Mouse (Mus musculus) splenic B cell, adult 2 months (primary cell): ENCODE data around the gene Gm9844.
A peak's percentile ranks its signal among the peaks of the same experiment; 100 is the strongest.
"Not testable (repeated sequence)": the region's sequence is repeated elsewhere in the genome, so short reads cannot be mapped to it uniquely, and the experiment has no call there.

Experiments used
- DNase-seq: peaks from one replicate; pipeline ENCODE4 v3.0.0-alpha.2; 2011; ENCODE audit warnings: low read depth, low spot score
- H3K27me3 ChIP-seq: 2 replicates; pipeline ENCODE4 v1.6.1; 2012; ENCODE audit warnings: mild to moderate bottlenecking, low read length, moderate library complexity, mixed read lengths; ENCODE audit not compliant: control insufficient read depth, poor library complexity, insufficient read depth, severe bottlenecking
- H3K36me3 ChIP-seq: 2 replicates; pipeline ENCODE4 v1.6.1; 2012; ENCODE audit warnings: mild to moderate bottlenecking, low read length, moderate library complexity, mixed read lengths; ENCODE audit not compliant: control insufficient read depth, poor library complexity, insufficient read depth, severe bottlenecking

Gm9844 gene

GRCm38 (mm10) chr7:24884693-24885291 lies 22.8 kb downstream of the Gm9844 start:
- peaks cover 22% of the 10 kb centered on the region for H3K36me3 ChIP-seq
- DNase-seq, result no peak
- H3K27me3 ChIP-seq, result no peaks in the 10 kb centered on the region

DNA sequence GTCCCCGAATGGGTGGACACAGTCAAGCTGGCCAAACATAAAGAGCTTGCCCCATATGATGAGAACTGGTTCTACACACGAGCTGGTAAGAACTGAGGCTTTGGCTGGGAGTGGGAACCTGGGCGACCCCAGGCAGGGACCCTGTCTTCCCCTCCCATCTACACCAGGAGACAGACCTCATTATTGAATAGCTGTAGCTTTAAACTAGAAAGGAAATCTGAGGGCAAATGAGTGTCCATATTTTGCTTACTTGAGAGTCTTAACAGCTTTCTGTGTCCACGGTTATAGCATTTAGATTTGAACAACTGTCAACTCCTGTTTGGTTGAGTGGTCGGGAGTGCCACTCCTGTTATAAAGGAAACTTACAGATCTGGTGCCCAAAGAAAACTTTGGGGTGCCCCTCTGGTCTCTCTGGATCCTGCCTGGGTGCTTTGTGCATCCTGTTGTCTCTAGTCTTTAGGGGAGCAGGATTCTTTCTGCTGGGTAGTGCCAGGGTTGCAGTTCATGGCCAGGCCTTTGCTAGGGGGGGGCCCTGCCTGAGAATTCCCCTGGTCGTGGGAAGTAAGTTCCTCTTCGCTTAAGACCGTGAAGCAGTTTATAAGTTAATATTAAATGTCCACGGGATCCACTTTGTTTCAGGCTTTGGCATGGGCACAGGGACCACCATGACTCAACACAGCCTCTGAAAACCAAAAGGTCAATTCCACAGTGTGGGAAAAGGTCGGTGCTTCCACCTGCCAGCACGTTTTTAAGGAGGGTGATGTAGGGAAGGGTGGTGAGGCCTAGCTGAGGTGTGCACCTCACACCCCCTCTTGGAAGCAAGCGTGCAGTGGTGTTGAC lies 23.7 kb downstream of the Gm9844 start:
- DNase-seq, result no peak
- peaks cover 26% of the 10 kb centered on the region for H3K36me3 ChIP-seq
- no peaks in the 10 kb centered on the region for H3K27me3 ChIP-seq

DNA sequence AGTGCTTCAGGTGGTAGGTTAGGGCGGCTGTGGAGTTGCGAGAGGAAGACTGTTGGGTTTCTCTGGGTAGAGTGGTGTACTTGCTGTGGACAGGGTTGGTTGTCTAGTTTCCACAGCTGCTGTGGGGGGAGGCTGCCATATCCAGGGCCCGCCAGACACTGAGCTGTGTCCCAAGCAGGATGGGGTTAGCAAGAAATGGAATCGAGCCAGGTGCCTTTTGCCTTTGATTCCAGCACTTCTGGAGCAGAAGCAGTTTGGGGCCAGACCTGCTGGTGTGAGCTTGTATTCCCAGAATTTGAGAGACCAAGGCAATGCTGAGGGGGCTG lies 24.3 kb downstream of the Gm9844 start:
- Histone ChIP-seq H3K36me3 (peaks cover 26% of the 10 kb centered on the region), H3K27me3 (no peaks in the 10 kb centered on the region)
- DNase-seq, result no peak

DNA sequence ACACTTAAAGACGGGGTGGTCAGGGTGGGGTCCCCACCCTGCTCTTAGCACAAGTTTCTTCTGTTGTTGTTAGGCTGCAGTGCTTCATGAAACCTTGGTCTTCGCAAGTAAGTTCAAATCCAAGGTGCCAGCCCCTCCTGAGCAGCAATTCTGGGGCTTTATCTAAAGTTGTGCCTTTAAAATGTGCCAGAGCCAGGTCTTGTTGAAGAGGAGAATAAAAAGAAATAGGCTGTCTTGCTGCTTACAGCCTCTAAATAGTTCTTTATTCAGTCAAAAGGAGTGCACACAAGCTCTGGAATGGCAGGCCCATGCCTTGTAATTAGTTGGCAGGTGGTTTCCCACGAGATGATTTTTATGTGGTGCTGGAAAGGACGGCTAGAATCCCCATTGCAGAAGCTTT lies 25.1 kb downstream of the Gm9844 start:
- DNase-seq, result no peak
- Histone ChIP-seq H3K27me3 (no peaks in the 10 kb centered on the region), H3K36me3 (peaks cover 26% of the 10 kb centered on the region)

- Histone ChIP-seq H3K36me3 (peaks cover 26% of the 10 kb centered on the region), H3K27me3 (no peaks in the 10 kb centered on the region)
- no peak for DNase-seq
Measured at GRCm38 (mm10) chr7:24889431-24890220, 27.6 kb downstream of the Gm9844 start.

DNA sequence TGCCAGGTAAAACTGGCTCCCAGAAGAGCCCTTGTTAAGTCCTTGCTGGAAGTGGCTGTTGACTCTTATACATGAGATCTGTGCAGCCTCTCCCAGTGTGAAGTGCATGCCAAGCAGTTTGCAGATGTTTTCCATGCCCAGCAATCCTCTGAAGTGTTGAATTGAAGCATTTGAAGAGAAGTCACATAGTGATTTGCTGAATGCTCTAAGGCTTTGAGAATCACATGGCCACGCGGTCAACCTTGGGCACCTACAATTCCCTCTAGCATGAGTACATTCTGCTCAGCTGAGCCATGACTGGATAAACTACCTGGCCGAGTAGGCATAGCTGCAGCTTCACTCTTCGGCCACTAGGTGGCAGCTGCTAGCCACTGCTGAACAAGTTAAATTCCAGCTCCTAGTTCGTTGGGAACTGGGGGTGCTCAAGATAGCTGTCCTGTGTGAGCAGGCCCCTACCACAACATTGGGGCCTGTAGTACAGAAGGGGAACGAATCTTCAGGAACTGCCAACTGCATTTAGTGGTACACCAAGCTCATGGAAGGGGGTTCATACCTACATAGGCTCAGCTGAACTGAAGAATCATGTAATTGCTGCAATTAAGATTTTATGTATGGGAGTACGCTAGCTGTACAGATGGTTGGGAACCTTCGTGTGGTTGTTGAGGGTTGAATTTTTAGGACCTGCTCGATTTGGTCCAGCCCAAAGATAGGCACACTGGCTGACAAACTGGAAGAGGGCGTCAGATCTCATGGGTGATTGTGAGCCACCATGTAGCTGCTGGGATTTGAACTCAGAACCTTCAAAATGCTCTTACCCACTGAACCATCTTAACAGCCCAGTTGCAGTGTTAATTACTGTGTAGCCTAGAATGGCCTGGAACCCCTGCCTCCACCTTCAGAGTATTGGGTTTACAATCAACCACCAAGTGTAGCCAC lies 28.5 kb downstream of the Gm9844 start:
- Histone ChIP-seq H3K36me3 (peaks cover 26% of the 10 kb centered on the region), H3K27me3 (no peaks in the 10 kb centered on the region)
- peak; percentile 88 for DNase-seq

DNA sequence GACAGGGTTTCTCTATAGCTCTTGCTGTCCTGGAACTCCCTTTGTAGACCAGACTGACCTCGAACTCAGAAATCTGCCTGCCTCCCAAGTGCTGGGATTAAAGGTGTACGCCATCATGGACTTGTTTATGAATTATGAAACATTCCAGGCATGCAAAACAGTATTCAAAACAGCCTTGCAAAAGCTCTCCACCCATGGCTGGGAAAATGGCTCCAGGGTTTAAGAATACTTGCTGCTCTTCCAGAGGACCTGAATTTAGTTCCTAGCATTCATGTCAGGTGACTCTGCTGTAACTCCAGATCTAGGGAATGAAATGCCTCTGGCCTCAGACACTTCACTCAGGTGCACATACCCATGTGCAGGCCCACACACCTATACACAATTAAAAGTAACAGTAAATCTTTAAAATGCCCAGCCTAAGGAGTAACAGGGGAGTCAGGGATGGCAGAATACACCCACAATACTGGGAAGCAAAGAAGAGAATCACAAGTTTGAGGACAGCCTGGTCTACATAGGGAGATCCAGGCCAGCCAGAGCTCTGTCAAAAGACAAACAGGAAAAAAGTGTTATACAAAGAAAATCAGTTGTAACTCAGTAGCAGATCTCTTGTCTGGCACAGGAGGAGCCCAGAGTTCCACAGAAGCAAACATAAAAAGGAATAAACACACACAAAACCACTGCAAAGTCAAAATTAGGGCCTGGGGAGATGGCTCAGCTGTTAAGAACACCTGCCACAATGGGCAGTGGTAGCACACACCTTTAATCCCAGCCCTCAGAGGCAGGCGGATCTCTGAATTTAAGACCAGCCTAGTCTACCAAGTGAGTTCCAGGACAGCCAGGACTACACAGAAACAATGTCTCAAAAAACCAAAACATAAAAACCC lies 29.5 kb downstream of the Gm9844 start:
- DNase-seq, result no peak
- H3K36me3 ChIP-seq, result peaks cover 24% of the 10 kb centered on the region
- no peaks in the 10 kb centered on the region for H3K27me3 ChIP-seq

- no peak for DNase-seq
- Histone ChIP-seq H3K36me3 (peaks cover 21% of the 10 kb centered on the region), H3K27me3 (no peaks in the 10 kb centered on the region)
Measured at GRCm38 (mm10) chr7:24892125-24892583, 30.1 kb downstream of the Gm9844 start.

- H3K36me3 ChIP-seq, result peaks cover 17% of the 10 kb centered on the region
- not testable (repeated sequence) for H3K27me3 ChIP-seq, DNase-seq
Measured at GRCm38 (mm10) chr7:24895749-24896148, 33.7 kb downstream of the Gm9844 start.

DNA sequence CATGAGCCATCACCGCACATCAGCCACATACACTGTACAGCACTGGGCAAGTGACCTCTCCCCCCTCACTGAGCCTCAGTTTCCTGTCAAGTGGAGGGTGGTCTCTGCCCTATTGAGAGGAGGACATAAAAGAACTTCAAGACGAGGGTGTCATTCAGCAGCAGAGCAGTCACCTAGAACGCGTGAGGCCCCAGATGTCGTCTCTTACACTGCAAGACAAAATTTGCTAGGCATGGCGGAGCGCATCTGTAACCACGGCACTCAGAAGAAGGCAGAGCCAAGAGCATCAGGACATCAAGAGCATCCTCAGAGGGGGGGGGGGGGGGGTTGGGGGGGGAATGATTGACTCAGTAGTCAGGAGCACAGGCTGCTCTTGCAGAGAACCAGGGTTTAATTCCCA lies 34.3 kb downstream of the Gm9844 start:
- Histone ChIP-seq H3K36me3 (peaks cover 17% of the 10 kb centered on the region), H3K27me3 (no peaks in the 10 kb centered on the region)
- DNase-seq, result peak; percentile 70

DNA sequence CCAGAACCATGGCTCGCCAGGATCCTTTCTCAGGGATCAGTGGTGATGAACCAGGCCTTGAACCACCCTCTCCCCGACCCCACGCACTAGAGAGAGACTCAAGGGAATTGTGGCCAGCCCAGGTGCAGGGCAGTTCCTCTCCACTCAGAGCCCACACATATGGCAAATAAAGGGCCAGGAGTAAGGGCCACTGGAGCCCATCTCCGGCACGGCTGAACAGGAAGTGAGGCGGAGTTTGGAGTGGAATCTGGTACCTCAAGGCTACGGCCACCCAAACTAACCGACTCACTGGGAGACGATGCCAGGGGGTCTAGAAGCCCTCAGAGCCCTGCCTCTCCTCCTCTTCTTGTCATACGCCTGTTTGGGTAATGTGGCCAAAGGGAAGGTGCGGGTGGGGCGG lies 35.2 kb downstream of the Gm9844 start, which contains the start of gene Cd79a:
TSS of gene Cd79a (plus strand) at position 158 of the 400 bp plus-strand sequence.
- DNase-seq, result peak; percentile 94
- Histone ChIP-seq H3K36me3 (peaks cover 18% of the 10 kb centered on the region), H3K27me3 (no peaks in the 10 kb centered on the region)

GRCm38 (mm10) chr7:24897959-24898358 lies 35.9 kb downstream of the Gm9844 start:
- no peaks in the 10 kb centered on the region for H3K27me3 ChIP-seq
- H3K36me3 ChIP-seq, result peaks cover 18% of the 10 kb centered on the region
- no peak for DNase-seq

DNA sequence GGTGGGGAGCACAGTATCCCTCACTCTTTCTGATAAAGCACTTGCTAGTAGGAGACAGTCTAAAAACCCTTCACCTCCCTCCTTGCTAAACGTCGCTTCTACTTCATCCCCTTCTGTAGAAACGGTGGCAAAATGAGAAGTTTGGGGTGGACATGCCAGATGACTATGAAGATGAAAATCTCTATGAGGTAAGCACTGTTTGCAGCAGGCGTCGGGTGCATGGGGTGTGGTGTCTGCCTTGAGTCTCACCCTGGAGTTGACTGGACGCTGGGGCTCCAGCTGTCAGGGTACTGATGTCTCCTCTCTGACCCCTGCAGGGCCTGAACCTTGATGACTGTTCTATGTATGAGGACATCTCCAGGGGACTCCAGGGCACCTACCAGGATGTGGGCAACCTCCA lies 39.1 kb downstream of the Gm9844 start:
- Histone ChIP-seq H3K27me3 (no peaks in the 10 kb centered on the region), H3K36me3 (peaks cover 18% of the 10 kb centered on the region)
- no peak for DNase-seq
